Mouse (Mus musculus) B cell, adult 67 days (primary cell): Measurements from ENCODE around the gene Phykpl. TPM values are rescaled to one million over a fixed set of nuclear protein-coding genes. Genes with fewer than 3 reads are reported as not detected.

ENCODE experiments used
- total RNA-seq, 2 experiments: library from RNA; stranded (reverse); gene quantifications; 4 replicates each; pipeline ENCODE4 v1.2.4; 2023

Gene Phykpl
- 10 to 100 TPM; 21.4 to 28.5 TPM for total RNA-seq

GRCm38 (mm10) chr11:51584431-51585248 lies at the start of gene Phykpl:
Gene Phykpl (plus strand): TSS chr11:51584757.

DNA sequence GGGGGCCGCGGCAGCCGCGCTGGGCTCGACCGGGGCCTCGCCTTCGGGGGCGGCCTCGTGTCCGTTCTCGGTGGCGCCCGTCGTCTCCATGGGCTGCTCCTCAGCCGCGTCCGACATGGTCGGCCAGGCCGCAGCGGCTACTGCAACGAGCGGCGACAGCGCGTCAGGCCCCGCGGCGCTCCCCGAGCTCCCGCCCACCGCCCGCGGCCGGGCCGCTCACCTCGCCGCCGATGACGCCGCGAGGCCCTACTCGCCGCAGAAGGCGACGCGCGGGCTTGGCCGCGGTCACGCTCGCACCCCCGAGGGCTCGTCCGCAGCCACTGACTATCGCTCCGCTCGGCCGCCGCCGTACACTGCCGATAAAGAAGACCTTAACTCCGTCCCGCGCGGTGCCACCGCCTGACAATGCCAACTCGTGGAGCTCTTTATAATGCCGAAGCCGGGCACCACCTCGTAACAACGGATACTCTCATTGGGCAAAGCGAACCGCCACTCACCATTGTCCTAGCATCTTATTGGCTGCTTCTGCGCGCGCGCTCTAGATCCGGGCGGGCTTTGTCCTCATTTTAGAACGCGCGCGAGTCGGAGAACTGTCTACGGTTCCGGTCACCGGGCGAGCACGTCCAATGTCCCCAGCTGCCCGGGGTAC lies 22.0 kb downstream of the Phykpl start, which contains the start of gene Hnrnpab:
Hnrnpab (minus strand) TSS at position 401 of the 649 bp plus-strand sequence.

DNA sequence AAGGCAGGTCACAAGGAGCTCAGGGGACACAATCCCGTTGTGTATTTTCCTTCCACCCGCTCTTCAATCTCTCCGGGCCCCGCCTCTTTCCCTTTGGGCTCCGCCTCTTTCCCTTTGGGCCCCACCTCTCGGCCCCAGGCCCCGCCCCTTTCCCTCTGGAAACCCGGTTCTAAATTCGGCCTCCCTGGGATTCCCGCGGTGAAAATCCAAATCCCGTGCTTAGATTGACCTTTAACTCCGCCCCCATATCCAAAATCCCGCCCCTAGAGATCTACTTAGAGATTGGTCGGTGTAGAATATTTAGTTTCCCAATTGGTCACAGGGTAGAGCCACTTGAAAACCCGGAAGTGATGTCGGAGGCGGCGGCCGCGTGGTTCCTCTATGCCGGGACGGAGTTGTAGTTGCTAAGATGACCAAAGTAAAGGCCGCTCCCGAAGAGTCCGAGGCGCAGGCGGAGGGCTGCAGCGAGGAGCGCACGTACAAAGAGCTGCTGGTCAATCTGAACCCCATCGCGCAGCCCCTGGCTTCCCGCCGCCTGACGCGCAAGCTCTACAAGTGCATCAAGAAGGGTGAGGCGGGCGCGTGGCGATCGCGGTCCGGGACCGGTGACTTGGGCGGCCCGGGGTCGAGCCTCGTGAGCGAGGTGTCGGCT lies 35.0 kb downstream of the Phykpl start, which contains the start of gene Nhp2:
Nhp2 (plus strand) TSS at position 327 of the 652 bp plus-strand sequence.

GRCm38 (mm10) chr11:51635525-51636322 lies 51.2 kb downstream of the Phykpl start, which contains the start of gene Rmnd5b:
Gene Rmnd5b (minus strand): TSS chr11:51635896.

GRCm38 (mm10) chr11:51650691-51651515 lies 66.3 kb downstream of the Phykpl start, which contains the start of the genes N4bp3 and D930048N14Rik:
Gene N4bp3 (minus strand): TSS chr11:51650842.
Gene D930048N14Rik (plus strand): TSS chr11:51650954.

Other genes with a start within 250 kb of the Phykpl start
- 100 to 1,000 TPM; 247 to 261 TPM for gene Hnrnpab, start 22.1 kb downstream of the Phykpl start, total RNA-seq
- 10 to 100 TPM; 54.4 to 59.9 TPM for gene Nhp2, start 35.0 kb downstream of the Phykpl start, total RNA-seq
- 100 to 1,000 TPM in 1 of 2 experiments, 10 to 100 TPM in 1; 90.1 to 123 TPM for gene Rmnd5b, start 51.1 kb downstream of the Phykpl start, total RNA-seq
- gene N4bp3, start 66.1 kb downstream of the Phykpl start, total RNA-seq: 10 to 100 TPM; 25.7 to 27.9 TPM
- 1 to 10 TPM; 3.1 to 4.1 TPM for gene D930048N14Rik, start 66.2 kb downstream of the Phykpl start, total RNA-seq
- gene 0610009B22Rik, start 104.1 kb downstream of the Phykpl start, total RNA-seq: 10 to 100 TPM in 1 of 2 experiments, 1 to 10 TPM in 1; 8.7 to 10.5 TPM
- 10 to 100 TPM; 59.1 to 76.4 TPM for gene Sec24a, start 178.9 kb downstream of the Phykpl start, total RNA-seq
- 10 to 100 TPM; 29.3 to 37.8 TPM for gene Sar1b, start 178.9 kb downstream of the Phykpl start, total RNA-seq